Mouse (Mus musculus): ENCODE measurements around the gene Zc3h12d.

DNA sequence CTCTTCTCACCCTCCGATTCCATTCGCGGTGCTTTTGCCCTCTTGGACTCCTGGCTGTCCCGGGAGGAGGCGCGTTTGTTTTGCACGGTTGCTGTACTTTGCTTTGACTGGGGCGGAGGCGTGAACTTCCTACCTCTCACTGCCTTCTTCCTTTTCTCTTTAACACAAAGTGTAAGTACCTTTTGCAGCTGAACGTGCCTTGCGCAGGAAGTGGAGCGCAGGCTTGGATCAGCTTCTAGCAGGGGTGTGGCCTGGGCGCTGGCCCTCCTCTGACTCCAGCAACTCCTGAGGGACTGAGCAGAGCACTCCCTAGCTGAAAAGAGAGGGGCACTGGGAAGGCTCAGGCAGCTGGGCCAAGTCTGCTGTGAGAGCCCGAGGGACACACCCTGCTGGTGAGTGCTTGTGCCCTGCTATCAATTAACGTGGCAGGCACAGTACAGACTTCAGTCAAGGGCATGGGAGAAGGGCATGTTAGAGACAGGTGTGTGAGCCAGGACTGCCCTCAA lies at the start of gene Zc3h12d:
- TF ChIP-seq CTCF (IDR thresholded peaks at IDR 0.05; ENCODE audit: borderline replicate concordance, insufficient read depth, low read depth, low read length), result no peak
- no peak for TF ChIP-seq POLR2A (IDR thresholded peaks at IDR 0.05; ENCODE audit: borderline replicate concordance, insufficient read depth, low read length)

Measured in cerebellum, adult 2 months (tissue).